Mouse (Mus musculus): Measurements from ENCODE around the gene T2.
A peak's percentile ranks its signal among the peaks of the same experiment; 100 is the strongest.
"Not testable (repeated sequence)": the region's sequence is repeated elsewhere in the genome, so short reads cannot be mapped to it uniquely, and the experiment has no call there.

T2 gene

GRCm38 (mm10) chr17:8355692-8356091 is at the start of gene T2:
Gene T2, plus strand, starts transcription at chr17:8355992.
- no peak for DNase-seq

DNA sequence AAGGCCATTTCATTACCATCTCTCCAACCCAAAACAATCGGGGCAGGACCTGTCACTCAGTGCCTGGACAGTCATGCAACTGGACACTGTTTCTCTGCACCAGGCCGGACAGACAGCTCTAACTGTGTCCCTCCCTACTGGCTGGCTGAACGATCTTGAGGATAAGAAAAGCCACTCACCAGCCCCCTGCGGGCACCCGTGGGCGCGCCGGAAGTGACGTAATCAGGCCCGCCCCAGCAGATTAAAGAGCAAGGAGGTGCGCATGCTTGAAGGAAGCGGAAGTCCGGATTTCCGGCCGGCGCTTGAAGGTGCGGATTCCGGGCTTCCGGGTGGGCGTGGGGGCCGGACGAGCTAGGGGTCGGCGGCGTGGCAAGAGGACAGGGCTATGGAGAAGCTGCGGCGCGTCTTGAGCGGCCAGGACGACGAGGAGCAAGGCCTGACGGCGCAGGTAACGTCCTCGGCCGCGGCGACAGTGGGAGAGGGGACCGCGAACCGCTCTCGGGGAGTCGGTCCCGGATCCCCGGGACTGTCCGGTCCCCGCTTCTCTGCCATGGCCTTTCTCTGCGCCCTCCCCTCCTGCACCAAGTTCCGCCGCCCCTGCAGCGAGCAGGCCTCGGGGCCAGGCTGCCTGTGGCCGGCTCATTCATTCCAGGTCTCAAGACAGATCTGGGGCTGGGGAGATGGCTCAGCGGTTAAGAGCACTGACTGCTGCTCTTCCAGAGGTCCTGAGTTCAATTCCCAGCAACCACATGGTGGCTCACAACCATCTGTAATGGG is 44.8 kb upstream of the T2 start, which contains the start of gene Sft2d1:
Gene Sft2d1, plus strand, starts transcription at position 265 of the 777 bp plus-strand sequence.
- DNase-seq = peak; percentile 98

GRCm38 (mm10) chr17:8311751-8312150 is 44.0 kb upstream of the T2 start:
- DNase-seq = peak; percentile 50

DNA sequence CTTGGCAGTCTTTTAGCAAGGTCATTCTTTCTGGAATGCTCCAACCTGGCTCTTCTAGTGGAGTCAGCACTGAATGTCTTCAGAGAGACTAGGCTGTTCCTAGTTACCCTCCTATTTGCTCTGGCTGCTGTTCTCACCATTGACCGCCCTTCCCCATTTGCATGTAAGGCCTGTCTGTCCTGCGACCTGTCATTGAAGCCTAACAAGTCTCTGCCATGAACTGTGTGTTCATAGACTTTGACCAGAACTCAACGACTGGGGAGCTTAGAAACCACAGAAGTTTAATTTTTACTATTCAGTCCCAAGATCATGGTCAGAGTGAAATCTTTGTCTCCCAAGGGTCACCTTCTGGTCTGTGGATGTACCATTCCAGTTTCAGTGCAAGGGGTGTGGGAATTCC is 41.8 kb upstream of the T2 start:
- no peak for DNase-seq

DNA sequence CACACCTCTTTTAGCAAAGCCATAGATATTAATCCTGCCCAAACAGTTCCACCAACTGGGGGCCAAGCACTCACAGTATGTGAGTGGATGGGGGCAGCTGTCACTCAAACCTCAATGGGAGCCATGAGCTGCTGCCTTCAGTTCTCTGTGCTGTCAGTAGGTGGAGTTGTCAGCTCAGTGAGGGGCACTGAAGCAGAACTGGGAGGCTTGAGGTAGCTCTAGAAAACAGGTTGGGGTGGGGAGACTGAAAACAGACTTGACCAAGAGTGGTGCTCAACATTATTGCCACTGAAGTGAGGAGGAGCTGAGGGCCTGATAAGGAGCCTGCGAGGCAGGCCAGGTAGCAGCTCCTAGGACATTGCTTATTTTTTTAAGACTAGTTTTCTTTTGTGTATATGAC is 39.5 kb upstream of the T2 start:
- DNase-seq = peak; percentile 61

DNA sequence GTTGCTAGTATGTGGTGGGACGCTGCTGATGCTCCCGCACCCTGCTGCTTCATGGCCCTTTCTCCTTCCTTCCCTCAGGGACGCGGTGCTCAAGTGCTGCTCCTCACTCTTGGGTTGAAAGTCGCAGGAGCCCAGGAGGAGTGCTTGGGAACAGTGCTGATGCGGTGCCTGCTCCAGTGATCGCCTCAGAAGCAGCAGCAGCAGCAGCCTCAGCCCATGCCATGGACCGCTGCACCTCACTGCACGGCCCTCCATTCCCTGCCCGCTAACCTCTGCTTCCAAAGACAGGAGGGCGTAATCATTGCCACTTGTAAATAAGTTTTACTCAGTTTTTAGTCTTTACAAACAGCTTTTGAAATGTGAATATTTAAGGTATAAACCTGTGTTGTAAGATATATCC is 28.9 kb upstream of the T2 start:
- DNase-seq = not testable (repeated sequence)

DNA sequence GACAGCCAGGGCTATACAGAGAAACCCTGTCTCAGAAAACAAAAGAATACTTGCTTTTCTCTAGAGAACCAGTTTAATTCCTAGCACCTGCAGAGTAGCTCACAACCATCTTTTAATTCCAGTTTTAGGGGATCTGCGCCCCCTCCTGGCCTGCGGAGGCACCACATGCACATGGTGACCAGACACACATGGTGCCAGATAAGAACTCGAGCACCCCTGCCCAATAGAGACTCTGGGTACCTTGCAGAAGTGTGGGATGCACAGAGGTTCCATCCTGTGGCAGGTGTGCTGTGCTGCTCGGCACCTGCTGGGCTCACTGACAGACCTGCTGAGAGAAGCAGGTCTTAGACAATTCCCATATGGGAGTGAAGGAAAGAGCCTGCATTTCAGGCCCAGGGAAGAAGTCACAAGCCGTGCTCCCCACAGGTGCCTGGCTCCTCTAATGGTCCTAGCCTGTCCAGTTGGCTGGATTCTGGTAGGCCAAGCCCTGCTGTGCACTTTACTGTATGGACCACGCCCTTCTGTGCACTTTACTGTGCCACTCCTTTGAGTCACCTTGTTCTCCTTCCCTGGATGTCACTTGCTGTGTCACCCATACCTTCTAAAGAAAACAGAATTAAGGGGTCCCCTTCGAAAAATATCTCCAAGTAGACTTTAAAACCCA is 27.1 kb upstream of the T2 start:
- peak; percentile 37 for DNase-seq

DNA sequence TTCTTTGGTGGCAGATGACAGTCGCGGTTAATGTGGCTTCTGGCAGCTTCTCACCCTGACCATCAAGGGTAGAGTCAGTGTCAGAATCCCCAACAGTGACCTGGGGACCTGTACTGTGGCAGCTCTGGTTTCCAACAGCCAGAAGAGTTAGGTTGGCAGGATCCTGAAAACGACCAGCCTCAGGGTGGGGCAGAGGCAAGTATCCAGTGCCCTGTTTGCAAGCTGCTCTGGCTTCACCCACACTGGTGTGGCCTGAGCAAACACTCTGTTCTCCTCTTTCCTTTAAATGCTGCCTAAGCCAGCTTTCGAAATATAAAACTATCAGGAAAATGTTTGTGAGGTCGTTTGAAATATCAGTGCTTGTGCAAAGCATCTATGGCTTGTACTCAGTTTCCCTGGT is 25.2 kb upstream of the T2 start:
- peak; percentile 32 for DNase-seq

GRCm38 (mm10) chr17:8337159-8337558 is 18.6 kb upstream of the T2 start, which contains the start of gene Prr18:
Gene Prr18, plus strand, starts transcription at chr17:8337459.
- not testable (repeated sequence) for DNase-seq

- peak; percentile 82 for DNase-seq
Measured at GRCm38 (mm10) chr17:8339666-8340374, 16.0 kb upstream of the T2 start.

GRCm38 (mm10) chr17:8340407-8341359 is 15.1 kb upstream of the T2 start:
- peak; percentile 18 for DNase-seq

DNA sequence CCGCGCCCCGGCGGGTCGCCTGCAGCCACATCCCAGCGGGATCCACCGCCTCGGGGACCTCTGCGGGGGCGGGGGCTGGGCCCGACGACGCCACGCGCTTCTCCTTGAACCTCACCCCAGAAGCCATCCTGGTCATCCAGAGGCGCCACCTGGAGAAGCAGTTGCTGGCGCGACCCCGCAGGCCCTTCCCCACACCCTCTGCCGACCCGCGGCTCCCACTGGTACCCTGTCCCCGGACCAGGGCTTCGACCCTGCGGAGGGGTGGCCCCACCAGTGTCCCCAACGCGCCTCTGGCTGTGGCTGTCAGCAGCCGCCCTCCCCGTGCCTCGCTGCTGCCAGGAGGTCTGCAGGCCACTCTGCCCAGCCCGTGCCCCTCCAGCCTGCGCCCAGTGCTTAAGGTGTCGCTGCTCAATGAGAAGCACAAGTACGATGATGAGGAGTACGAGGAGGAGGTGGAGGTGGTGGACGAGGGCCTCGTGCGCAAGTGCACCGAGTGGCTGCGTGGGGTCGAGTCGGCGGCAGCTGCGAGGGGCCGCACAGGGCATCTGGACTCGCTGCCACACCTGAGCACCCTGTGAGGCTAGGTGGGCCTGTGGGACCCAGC is 14.3 kb upstream of the T2 start:
- DNase-seq = no peak

- DNase-seq = no peak
Measured at GRCm38 (mm10) chr17:8342706-8343105, 13.1 kb upstream of the T2 start.

DNA sequence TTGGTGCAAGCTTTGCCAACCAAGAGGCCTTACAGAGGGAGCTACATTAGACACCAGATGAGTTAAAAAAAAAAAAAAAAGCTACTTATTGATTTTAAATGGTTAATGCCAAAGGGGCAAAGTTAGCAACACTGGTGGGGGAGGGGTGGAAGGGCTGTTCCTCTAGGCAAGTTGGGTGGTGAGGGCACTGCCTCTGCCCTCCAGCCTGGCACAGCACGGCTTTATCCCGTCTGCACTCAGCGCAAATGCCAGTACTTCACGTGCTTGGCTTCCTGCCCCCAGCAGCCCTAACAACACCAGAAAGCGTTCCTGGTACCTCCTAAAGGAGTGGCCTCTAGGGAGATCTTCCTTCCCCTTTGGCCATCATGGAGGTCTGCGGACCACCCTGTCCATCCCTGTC is 12.4 kb upstream of the T2 start:
- DNase-seq = no peak

DNA sequence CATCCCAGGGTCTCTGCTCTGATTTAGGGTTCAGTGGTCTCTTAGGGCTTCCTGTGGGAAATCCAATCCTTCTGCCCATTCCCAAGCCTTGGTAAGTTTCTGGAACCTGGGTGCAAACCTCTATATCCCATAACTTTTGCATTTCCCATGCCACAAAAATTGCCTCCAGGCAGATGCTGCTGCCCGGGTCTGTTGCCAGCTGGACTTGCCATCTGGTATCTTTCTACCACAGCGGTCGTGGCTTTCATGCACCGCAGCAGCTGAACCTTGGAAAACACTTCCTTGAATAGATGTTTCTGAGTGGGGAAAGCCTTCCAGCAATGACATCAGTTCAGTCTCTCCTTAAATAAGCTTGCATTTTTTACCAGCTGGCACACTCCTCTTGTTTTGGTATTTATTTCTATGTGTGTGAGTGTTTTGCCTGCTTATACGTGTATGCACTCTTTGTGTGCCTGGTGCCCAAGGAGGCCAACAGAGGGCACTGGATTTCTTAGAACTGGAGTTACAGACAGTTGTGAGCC is 8.0 kb upstream of the T2 start:
- DNase-seq = no peak

DNA sequence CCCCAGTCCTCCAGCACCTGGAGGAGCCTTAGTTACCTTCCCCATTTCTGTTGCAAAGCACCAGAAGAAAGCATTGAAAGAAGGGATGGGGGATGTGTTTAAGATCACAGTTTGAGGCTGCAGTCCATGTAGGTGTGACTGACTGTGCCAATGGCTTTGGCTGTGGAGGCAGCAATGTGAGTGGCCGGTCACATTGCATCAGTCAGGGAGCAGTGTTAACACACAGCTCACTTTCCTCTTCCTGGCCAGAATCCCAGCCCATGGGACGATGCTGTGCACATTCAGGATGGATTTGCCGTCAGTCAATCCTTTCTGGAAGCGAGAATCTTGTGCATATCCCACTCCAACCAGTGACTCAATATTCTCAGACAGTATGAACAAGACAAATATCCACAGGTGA is 6.9 kb upstream of the T2 start:
- DNase-seq = no peak

- no peak for DNase-seq
Measured at GRCm38 (mm10) chr17:8351088-8351487, 4.7 kb upstream of the T2 start.

DNA sequence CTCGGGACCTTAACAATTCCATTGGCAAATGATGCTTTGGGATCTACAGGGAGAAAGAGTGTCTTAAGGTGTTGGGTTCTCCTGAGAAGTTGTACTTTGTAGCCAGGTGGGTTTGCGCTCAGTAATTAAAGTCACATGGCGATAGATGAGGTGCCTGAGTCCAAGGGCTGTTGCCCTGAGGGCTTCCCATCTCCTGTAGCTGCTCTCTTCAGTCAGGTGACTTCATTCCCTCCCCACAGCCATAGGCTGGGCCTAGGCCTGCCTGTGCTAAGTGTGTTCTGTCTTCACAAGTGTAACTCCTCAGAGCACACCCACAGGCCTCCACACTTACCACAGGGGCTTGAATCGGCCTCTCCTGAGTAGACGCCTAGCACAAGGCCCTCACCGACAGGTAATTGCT is 1.7 kb downstream of the T2 start:
- no peak for DNase-seq

DNA sequence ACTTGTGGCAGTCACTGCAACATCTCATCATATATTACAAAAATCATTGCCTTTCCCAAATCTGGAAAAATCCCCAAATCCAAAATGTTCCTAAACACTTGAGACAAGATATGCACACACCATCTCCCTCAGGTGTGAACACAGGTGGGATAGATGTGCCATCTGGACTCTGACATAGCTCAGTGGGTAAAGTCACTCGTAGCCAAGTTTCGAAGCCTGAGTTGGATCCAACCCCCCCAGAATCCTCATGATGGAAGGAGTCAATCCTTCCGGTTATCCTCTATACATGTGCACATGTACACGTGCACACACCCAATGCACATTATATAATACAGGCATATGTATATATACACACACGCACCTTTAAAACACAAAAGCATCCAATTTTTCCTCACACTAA is 5.1 kb downstream of the T2 start:
- no peak for DNase-seq

DNA sequence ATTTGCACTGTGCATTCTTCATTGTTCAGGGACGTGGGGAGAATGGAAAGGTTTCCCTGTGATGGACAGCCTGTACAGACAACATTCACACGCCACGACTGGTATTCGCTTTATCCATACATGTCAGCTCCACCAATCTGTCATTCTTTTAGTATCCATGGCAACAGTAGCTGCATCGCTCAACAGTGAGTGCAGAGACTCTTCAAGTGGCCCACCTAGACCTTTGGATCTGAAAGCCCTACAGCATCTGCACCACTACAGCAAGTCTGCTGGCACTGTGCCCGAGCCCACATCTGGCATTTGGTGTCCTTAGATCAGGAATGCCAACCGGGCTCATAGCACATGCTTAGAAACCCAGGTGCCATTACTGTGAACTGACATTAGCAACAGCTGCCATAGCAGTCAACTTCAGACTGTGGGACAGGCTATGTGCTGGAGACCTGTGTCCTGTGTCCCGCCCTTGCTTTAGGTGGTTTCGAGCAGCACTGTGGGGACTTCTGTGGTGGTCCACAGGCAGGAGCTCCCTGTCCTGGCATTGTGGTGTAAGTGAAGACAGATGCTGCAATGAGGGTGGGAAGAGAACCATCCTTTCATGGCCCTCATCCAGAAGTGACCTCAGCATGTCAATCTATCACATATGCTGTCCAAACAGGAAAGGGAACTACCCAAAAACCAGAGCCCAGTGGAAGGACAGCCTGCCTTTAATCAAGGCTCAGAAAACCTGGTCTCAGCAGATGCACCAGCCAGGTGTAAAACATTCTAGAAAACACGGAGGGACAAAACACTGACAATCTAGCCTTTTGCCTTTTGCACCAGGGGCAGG is 5.7 kb downstream of the T2 start:
- peak; percentile 10 for DNase-seq
